Mouse (Mus musculus) neural tube, embryonic 11.5 days (tissue): Measurements from ENCODE around the gene Synm. TPM values are rescaled to one million over a fixed set of nuclear protein-coding genes. Genes with fewer than 3 reads are reported as not detected.
A peak's percentile ranks its signal among the peaks of the same experiment; 100 is the strongest.

Experiments used
- ATAC-seq: fragments of 200-750 bp; cut with Nextera tagmentation; 2 replicates; pipeline ENCODE4 v1.8.0; 2017; ENCODE audit warnings: moderate number of reproducible peaks, mild to moderate bottlenecking, moderate TSS enrichment, moderate library complexity; ENCODE audit not compliant: insufficient read depth, low FRiP score, low TSS enrichment
- DNase-seq: peaks from one replicate; pipeline ENCODE4 v3.0.0-alpha.2; 2015; ENCODE audit warnings: low spot score
- H3K27ac ChIP-seq: fragments of 300-500 bp; sonication (generic); 2 replicates; pipeline ENCODE4 v1.5.1; 2014; ENCODE audit warnings: low read depth, mild to moderate bottlenecking, low read length
- H3K27me3 ChIP-seq: fragments of 300-500 bp; sonication (generic); 2 replicates; pipeline ENCODE4 v1.6.1; 2014; ENCODE audit warnings: mild to moderate bottlenecking, low read length, mixed read lengths; ENCODE audit not compliant: control insufficient read depth, insufficient read depth
- H3K36me3 ChIP-seq: fragments of 300-500 bp; sonication (generic); 2 replicates; pipeline ENCODE4 v1.6.1; 2014; ENCODE audit warnings: mild to moderate bottlenecking, low read length, moderate library complexity, mixed read lengths; ENCODE audit not compliant: control insufficient read depth, insufficient read depth
- H3K4me1 ChIP-seq: fragments of 300-500 bp; sonication (generic); 2 replicates; pipeline ENCODE4 v1.6.1; 2014; ENCODE audit warnings: low read length, mixed read lengths; ENCODE audit not compliant: control insufficient read depth, insufficient read depth
- H3K4me2 ChIP-seq: fragments of 300-500 bp; sonication (generic); 2 replicates; pipeline ENCODE4 v1.6.1; 2014; ENCODE audit warnings: low read depth, mild to moderate bottlenecking, moderate library complexity
- H3K4me3 ChIP-seq: fragments of 300-500 bp; sonication (generic); 2 replicates; pipeline ENCODE4 v1.5.1; 2014; ENCODE audit warnings: low read depth, low read length
- H3K9ac ChIP-seq: fragments of 300-500 bp; sonication (generic); 2 replicates; pipeline ENCODE4 v1.6.1; 2014; ENCODE audit warnings: mild to moderate bottlenecking, low read length
- H3K9me3 ChIP-seq: fragments of 300-500 bp; sonication (generic); 2 replicates; pipeline ENCODE4 v1.6.1; 2016; ENCODE audit warnings: low read length; ENCODE audit not compliant: control insufficient read depth
- WGBS: fragments of 180-500 bp; shearing (Covaris S2); extraction: QIAGEN DNeasy Blood & Tissue Kit; methylation state at CpG from one replicate; pipeline ENCODE4 v1.1.7; 2014; 5-methylcytosine and 5-hydroxymethylcytosine counted together
- polyA plus RNA-seq: library from polyadenylated mRNA; unstranded; fragments of >200 nt; fragmentation: Nextera tagmentation; extraction: Ambion mirVana; gene quantifications from 2 replicates; pipeline ENCODE4 v1.2.1, GENCODE M21; 2014

The Synm gene
- polyA plus RNA-seq, 1 experiment from 2014 or later, result 5.8 TPM

DNA sequence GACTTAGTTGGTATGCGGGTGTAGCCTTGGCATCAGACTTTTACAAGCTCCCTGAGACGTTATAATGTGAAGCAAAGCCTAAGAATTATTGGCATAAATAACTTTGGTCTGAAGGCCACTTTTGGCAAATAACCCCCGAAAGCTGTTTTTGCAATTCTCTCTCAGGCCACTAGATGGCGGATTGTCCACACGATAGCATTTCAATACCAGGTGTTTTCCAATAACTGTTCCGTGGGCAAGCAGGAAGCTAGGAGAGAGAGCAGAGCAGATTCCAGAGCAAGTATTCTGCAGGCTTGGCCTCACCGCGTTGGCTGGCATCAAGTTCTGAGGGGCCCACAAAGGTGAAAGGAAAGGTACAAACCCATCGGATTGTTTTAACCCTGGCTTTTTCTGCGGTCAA is 29.2 kb upstream of the Synm start:
- no peaks in the 10 kb centered on the region for H3K9me3 ChIP-seq
- DNase-seq (peak; percentile 75), ATAC-seq (no peak; the same call in 1 of the 2 replicates)
- no peak overlapping the region for H3K27ac ChIP-seq
- WGBS, result 13% methylated on average over 10 of the region's 10 CpGs
- no peak overlapping the region for H3K4me3 ChIP-seq
- no peaks in the 10 kb centered on the region for H3K36me3 ChIP-seq
- no peak overlapping the region for H3K9ac ChIP-seq
- no peaks in the 10 kb centered on the region for H3K4me1 ChIP-seq
- no peaks in the 10 kb centered on the region for H3K27me3 ChIP-seq
- no peak overlapping the region for H3K4me2 ChIP-seq

DNA sequence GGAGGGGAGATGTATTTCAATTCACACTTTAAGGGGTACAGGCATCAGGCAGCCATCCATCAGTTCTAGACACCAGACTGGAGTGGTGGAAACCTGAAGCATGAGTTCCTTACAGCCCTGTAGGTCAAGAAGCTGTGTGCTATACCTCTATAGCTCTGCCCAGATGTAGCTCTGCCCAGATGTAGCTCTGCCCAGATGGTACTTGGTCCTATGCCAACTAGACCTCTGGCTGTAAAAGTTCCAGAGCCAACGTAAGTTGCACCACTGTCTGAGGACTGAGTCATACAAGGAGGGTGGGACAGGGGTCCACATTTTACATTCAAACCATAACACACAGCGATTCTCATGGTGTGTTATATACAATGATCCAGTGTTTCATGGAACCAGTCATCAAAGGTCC is 28.3 kb upstream of the Synm start:
- Histone ChIP-seq H3K4me1 (no peaks in the 10 kb centered on the region), H3K9me3 (no peaks in the 10 kb centered on the region), H3K4me2 (no peak overlapping the region), H3K36me3 (no peaks in the 10 kb centered on the region), H3K27me3 (no peaks in the 10 kb centered on the region), H3K27ac (no peak overlapping the region), H3K4me3 (no peak overlapping the region), H3K9ac (no peak overlapping the region)
- no peak for DNase-seq
- WGBS, result 74% methylated on average over 2 of the region's 2 CpGs
- no peak for ATAC-seq

DNA sequence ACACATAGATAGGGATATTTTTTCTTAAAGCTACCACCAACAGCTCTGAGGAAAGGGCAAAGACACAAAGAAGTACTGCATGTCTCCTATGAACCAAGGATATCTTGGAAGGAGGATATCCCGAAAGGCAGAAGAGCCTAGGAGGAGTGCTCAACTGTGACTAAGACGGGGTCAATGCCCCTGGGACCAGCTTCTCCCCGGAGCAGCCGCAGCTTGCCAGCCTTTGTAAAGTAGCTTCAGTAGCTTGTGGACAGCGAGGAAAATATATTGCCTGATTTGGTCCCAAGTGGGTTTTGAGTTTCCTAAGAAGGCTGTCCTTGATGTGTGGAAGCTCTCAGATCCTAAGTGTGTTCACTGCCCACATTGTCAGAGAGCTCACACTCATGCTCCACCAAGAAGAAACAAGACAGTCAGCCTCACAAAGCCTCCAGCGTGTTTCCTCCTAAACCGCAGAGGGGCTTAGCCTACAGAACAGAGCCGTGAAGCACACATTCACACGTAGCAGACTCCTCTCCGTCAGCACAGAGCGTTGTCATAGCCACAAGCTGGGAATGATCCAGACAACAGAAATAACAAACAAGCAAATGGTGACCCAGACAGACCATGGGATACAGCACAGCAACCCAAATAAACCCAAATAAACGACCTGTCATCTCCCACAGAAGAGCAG is 17.2 kb upstream of the Synm start:
- Histone ChIP-seq H3K4me2 (no peak overlapping the region), H3K9me3 (no peaks in the 10 kb centered on the region), H3K9ac (no peak overlapping the region), H3K4me3 (no peak overlapping the region), H3K36me3 (no peaks in the 10 kb centered on the region), H3K4me1 (no peaks in the 10 kb centered on the region), H3K27ac (no peak overlapping the region), H3K27me3 (no peaks in the 10 kb centered on the region)
- ATAC-seq (no peak), DNase-seq (peak; percentile 16)
- WGBS, result 54% methylated on average over 12 of the region's 12 CpGs

DNA sequence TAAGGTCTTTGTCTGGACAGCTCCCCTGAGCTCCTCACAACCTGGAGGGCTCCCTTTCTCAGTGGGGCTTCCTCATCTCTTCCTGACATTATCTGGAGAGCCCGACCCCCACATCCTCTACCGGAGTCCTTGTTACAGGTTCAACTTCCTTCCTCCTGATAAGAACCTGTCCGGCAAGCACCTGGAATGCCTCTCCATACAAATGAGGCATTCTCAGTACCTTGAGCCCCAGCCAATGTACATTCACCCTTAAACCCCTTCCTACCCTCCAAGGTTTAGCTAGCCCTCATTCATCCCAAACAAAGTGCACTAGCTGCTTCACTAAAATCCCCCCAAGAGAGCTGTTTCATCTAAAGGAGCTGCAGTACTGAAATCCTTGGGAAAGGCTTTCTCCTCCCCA is 16.1 kb upstream of the Synm start:
- Histone ChIP-seq H3K9ac (no peak overlapping the region), H3K9me3 (no peaks in the 10 kb centered on the region), H3K27me3 (no peaks in the 10 kb centered on the region), H3K36me3 (no peaks in the 10 kb centered on the region), H3K4me1 (no peaks in the 10 kb centered on the region), H3K27ac (no peak overlapping the region), H3K4me2 (no peak overlapping the region), H3K4me3 (no peak overlapping the region)
- WGBS, result 87% methylated on average over 3 of the region's 3 CpGs
- DNase-seq (no peak), ATAC-seq (no peak)

DNA sequence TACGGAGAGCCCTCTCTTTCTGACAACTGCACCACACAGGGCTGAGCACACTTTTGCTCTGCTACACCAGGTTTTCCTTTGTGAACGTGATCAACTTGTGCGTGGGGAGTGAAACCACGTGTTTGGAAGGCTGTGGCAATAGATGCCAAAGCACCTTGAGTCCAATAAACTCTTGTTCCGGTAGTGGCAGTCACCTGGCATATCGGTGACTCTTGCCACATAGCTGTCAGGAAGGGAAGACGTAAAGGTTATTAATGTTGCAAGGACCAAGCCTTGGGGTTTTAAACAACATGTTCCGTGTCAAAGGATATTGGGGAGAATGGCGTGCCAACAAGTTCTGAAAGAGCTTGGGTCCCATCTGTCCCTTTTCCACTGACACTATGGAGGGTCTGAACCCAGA is 12.7 kb upstream of the Synm start:
- Histone ChIP-seq H3K4me2 (no peak overlapping the region), H3K27me3 (no peaks in the 10 kb centered on the region), H3K9me3 (no peaks in the 10 kb centered on the region), H3K36me3 (no peaks in the 10 kb centered on the region), H3K27ac (no peak overlapping the region), H3K4me3 (no peak overlapping the region), H3K9ac (no peak overlapping the region), H3K4me1 (no peaks in the 10 kb centered on the region)
- DNase-seq (no peak), ATAC-seq (no peak)
- 89% methylated on average over 9 of the region's 9 CpGs for WGBS

DNA sequence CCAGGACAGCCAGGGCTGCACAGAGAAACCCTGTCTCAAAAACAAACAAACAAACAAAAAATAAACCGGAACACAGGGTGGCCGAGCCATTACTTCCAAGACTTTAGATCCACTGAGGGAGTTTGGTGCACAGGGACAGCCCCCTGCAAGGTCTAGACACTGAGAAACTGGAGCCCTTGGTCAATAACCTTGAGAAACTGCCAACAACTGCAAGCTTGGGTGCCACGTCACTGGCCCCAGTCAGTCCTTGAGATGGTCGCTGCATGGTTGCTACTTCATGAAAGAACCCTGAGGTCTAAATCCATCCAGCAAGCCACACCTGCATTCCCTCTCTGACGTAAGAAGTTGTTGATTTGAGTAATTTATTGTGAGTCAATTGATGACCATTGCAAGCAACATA is 9.9 kb upstream of the Synm start:
- DNase-seq (no peak), ATAC-seq (no peak)
- H3K4me1 ChIP-seq, result no peaks in the 10 kb centered on the region
- no peak overlapping the region for H3K27ac ChIP-seq
- H3K27me3 ChIP-seq, result no peaks in the 10 kb centered on the region
- H3K9ac ChIP-seq, result no peak overlapping the region
- WGBS, result 85% methylated on average over 5 of the region's 5 CpGs
- H3K4me2 ChIP-seq, result no peak overlapping the region
- H3K4me3 ChIP-seq, result no peak overlapping the region
- no peaks in the 10 kb centered on the region for H3K9me3 ChIP-seq
- no peaks in the 10 kb centered on the region for H3K36me3 ChIP-seq

DNA sequence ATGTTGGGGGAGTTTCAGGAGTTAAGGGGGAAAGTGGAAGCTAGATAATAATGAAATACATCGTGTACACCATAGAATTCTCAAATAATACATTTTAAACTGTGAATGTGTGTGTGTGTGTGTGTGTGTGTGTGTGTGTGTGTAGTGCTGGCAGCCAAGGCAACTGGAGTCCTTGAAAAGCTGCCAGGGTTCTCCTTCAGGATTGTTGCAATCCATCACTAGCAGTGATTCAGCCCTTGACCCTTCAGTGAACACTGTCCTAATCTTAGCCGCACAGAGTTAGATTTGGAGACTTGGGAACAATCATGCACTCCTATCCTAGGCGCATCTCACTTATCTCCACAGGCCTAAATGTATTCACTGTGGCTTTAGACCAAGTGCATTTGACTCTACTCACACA is 8.6 kb upstream of the Synm start:
- H3K4me1 ChIP-seq, result no peaks in the 10 kb centered on the region

DNA sequence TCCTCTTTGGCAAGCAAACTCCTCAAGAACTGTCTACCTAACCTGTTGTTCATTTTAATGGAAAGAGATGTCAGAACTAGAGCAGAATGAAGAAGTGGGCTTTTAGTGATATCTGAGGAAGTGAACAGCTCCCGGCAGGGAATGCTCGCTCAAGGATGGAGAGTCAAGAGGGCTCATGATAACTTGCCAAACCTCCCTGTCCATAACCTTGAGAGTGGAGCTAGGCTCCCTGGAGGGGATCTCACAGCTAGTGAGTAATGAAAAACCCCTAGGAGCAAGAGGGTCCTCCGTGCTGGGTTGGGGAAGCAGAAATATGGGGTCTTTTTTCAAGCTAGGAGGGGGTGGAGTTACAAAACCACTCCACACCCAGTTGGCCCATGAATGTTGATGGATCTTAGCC is 4.1 kb upstream of the Synm start:
- H3K27me3 ChIP-seq, result peaks cover 4% of the 10 kb centered on the region
- no peaks in the 10 kb centered on the region for H3K36me3 ChIP-seq
- peaks cover 2% of the 10 kb centered on the region; the same call in 1 of the 2 replicates for H3K4me1 ChIP-seq
- H3K4me2 ChIP-seq, result no peak overlapping the region
- no peak overlapping the region for H3K27ac ChIP-seq
- H3K9ac ChIP-seq, result no peak overlapping the region
- WGBS, result 81% methylated on average over 3 of the region's 3 CpGs
- DNase-seq (no peak), ATAC-seq (no peak)
- no peak overlapping the region for H3K4me3 ChIP-seq
- H3K9me3 ChIP-seq, result no peaks in the 10 kb centered on the region

More for the DNA sequence above, 8.6 kb upstream of the Synm start:
- no peaks in the 10 kb centered on the region for H3K36me3 ChIP-seq
- DNase-seq (no peak), ATAC-seq (no peak)
- H3K9me3 ChIP-seq, result no peaks in the 10 kb centered on the region
- H3K4me3 ChIP-seq, result no peak overlapping the region
- 89% methylated on average over 3 of the region's 3 CpGs for WGBS
- no peak overlapping the region for H3K9ac ChIP-seq
- no peak overlapping the region for H3K4me2 ChIP-seq
- H3K27ac ChIP-seq, result no peak overlapping the region
- no peaks in the 10 kb centered on the region for H3K27me3 ChIP-seq

DNA sequence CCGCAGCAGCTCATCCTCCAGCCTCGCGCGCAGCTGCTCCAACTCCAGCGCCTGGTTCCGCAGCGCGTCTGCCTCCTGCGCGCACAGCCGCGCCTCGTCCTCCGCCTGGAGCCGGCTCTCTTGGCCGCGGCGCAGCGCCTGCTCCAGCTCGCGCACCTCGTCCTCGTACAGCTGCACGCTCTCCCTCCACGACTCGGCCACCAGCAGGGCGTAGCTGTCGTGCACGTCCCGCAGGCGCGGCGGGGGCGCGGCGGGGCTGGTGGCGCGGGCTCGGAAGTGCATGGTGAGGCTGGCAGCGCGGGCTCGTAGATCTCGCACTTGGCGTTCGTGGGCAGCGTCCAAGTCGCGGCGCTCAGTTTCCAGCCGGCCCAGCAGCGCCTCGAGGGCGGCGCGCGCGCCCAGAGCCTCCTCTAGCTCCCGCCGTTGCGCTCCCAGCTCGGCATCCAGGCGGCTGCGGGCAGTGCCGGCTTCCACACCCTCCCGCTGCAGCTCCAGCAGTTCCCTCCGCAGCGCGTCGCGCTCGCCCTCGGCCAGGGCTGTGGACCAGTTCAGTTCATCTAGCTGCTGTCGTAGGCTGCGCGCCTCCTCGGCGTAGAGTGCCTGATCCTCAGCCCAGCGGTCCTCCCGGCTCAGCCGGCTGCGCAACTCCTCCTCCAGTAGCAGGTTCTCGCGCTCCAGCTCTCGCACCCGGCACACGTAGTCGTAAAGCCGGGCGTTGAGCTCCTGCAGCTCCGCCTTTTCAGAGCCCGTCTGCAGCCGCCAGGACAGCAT is 499 bp downstream of the Synm start:
- under 1% methylated on average over 91 of the region's 92 CpGs for WGBS
- Histone ChIP-seq H3K4me2 (peak overlapping the region; percentile 99), H3K36me3 (no peaks in the 10 kb centered on the region), H3K27me3 (peaks cover 7% of the 10 kb centered on the region), H3K4me1 (peaks cover 4% of the 10 kb centered on the region; the same call in 1 of the 2 replicates), H3K27ac (peak overlapping the region; percentile 31; the same call in 1 of the 2 replicates), H3K4me3 (peak overlapping the region; percentile 54), H3K9ac (peak overlapping the region; percentile 54), H3K9me3 (no peaks in the 10 kb centered on the region)
- DNase-seq (peak; percentile 68), ATAC-seq (peak; percentile 73)
